Mouse (Mus musculus) CH12.LX (cell line): ENCODE data around the gene Vav2.

Experiments used
- BHLHE40 ChIP-seq: IDR thresholded peaks from 2 replicates; pipeline ENCODE4 v1.6.1; 2011; ENCODE audit warnings: mild to moderate bottlenecking, low read depth, low read length, improper control_type of control experiment
- USF1 ChIP-seq: IDR thresholded peaks from 2 replicates; pipeline ENCODE4 v1.6.1; 2014; ENCODE audit warnings: low read depth, mild to moderate bottlenecking, inconsistent platforms, low read length, improper control_type of control experiment

GRCm38 (mm10) chr2:27310908-27311307, 115.9 kb downstream of the Vav2 start:
- TF ChIP-seq BHLHE40 (no peak), USF1 (no peak)
